Mouse (Mus musculus) brown adipose tissue, adult 24 weeks (tissue): ENCODE data around the gene Gm33543. TPM values are rescaled to one million over a fixed set of nuclear protein-coding genes. Genes with fewer than 3 reads are reported as not detected.
A peak's percentile ranks its signal among the peaks of the same experiment; 100 is the strongest.

Experiments used
- H3K27ac ChIP-seq: fragments of 200-500 bp; replicated peaks from 2 replicates; pipeline ENCODE4 v1.5.1; 2012; ENCODE audit warnings: low read depth, mild to moderate bottlenecking, low read length
- H3K4me1 ChIP-seq: fragments of 200-500 bp; 2 replicates; pipeline ENCODE4 v1.6.1; 2012; ENCODE audit warnings: low read length, mixed read lengths; ENCODE audit not compliant: control insufficient read depth, insufficient read depth, insufficient read length
- H3K4me3 ChIP-seq: fragments of 200-500 bp; 2 replicates; pipeline ENCODE4 v1.5.1; 2012; ENCODE audit warnings: low read depth, mild to moderate bottlenecking, low read length, moderate library complexity; ENCODE audit not compliant: insufficient read depth
- polyA plus RNA-seq: library from polyadenylated mRNA; stranded (reverse); fragments of >200 nt; gene quantifications from 2 replicates; pipeline ENCODE4 v1.2.4, GENCODE M21; 2012; ENCODE audit not compliant: missing spikeins, insufficient read depth, insufficient read length

Gm33543 gene
- polyA plus RNA-seq: not detected in 2 replicates

GRCm38 (mm10) chr10:95842789-95843637 lies at the start of gene Gm33543:
TSS of gene Gm33543 (minus strand) at chr10:95842930.
- Histone ChIP-seq H3K27ac (no peak within 1 kb of the TSS), H3K4me3 (no peak within 1 kb of the TSS), H3K4me1 (no peaks in the 10 kb centered on the region; the same call in 1 of the 2 replicates)

- H3K4me1 ChIP-seq: no peaks in the 10 kb centered on the region
- H3K27ac ChIP-seq: no peak overlapping the region
- no peak overlapping the region for H3K4me3 ChIP-seq
Measured at GRCm38 (mm10) chr10:95892132-95892531, 49.4 kb upstream of the Gm33543 start.

- H3K27ac ChIP-seq: no peak overlapping the region
- H3K4me1 ChIP-seq: no peaks in the 10 kb centered on the region
- no peak overlapping the region for H3K4me3 ChIP-seq
Measured at GRCm38 (mm10) chr10:95891214-95891960, 48.7 kb upstream of the Gm33543 start.

GRCm38 (mm10) chr10:95883761-95884517 lies 41.2 kb upstream of the Gm33543 start:
- no peak overlapping the region for H3K27ac ChIP-seq
- no peaks in the 10 kb centered on the region for H3K4me1 ChIP-seq

GRCm38 (mm10) chr10:95882036-95882435 lies 39.3 kb upstream of the Gm33543 start:
- no peak overlapping the region for H3K27ac ChIP-seq
- no peak overlapping the region for H3K4me3 ChIP-seq
- H3K4me1 ChIP-seq: no peaks in the 10 kb centered on the region

More at GRCm38 (mm10) chr10:95883761-95884517, 41.2 kb upstream of the Gm33543 start:
- H3K4me3 ChIP-seq: no peak overlapping the region

GRCm38 (mm10) chr10:95879983-95880934 lies 37.5 kb upstream of the Gm33543 start:
- peak overlapping the region; percentile 21; the same call in 1 of the 2 replicates for H3K4me3 ChIP-seq
- H3K4me1 ChIP-seq: no peaks in the 10 kb centered on the region
- H3K27ac ChIP-seq: no peak overlapping the region; the same call in 1 of the 2 replicates

- H3K4me3 ChIP-seq: no peak overlapping the region
Measured at GRCm38 (mm10) chr10:95870782-95871181, 28.1 kb upstream of the Gm33543 start.

GRCm38 (mm10) chr10:95868348-95868747 lies 25.6 kb upstream of the Gm33543 start:
- Histone ChIP-seq H3K4me3 (no peak overlapping the region), H3K27ac (no peak overlapping the region), H3K4me1 (no peaks in the 10 kb centered on the region)

More at GRCm38 (mm10) chr10:95870782-95871181, 28.1 kb upstream of the Gm33543 start:
- Histone ChIP-seq H3K27ac (no peak overlapping the region), H3K4me1 (no peaks in the 10 kb centered on the region)

GRCm38 (mm10) chr10:95867596-95867995 lies 24.9 kb upstream of the Gm33543 start:
- Histone ChIP-seq H3K27ac (no peak overlapping the region), H3K4me3 (no peak overlapping the region)

GRCm38 (mm10) chr10:95864349-95865124 lies 21.8 kb upstream of the Gm33543 start:
- no peak overlapping the region for H3K27ac ChIP-seq
- H3K4me3 ChIP-seq: no peak overlapping the region
- H3K4me1 ChIP-seq: no peaks in the 10 kb centered on the region

More at GRCm38 (mm10) chr10:95867596-95867995, 24.9 kb upstream of the Gm33543 start:
- H3K4me1 ChIP-seq: no peaks in the 10 kb centered on the region

GRCm38 (mm10) chr10:95862664-95863063 lies 19.9 kb upstream of the Gm33543 start:
- Histone ChIP-seq H3K4me3 (no peak overlapping the region), H3K27ac (no peak overlapping the region)

GRCm38 (mm10) chr10:95858164-95858563 lies 15.4 kb upstream of the Gm33543 start:
- Histone ChIP-seq H3K4me1 (no peaks in the 10 kb centered on the region), H3K4me3 (no peak overlapping the region), H3K27ac (no peak overlapping the region)

More at GRCm38 (mm10) chr10:95862664-95863063, 19.9 kb upstream of the Gm33543 start:
- no peaks in the 10 kb centered on the region for H3K4me1 ChIP-seq

GRCm38 (mm10) chr10:95855411-95855810 lies 12.7 kb upstream of the Gm33543 start:
- H3K4me1 ChIP-seq: no peaks in the 10 kb centered on the region
- H3K4me3 ChIP-seq: no peak overlapping the region
- H3K27ac ChIP-seq: no peak overlapping the region
